ENCODE assay signal across 26 mouse cellular contexts in genomic region chr16:5035591-5035990, GRCm38 (mm10). TPM values are rescaled to one million over a fixed set of nuclear protein-coding genes. Genes with fewer than 3 reads are reported as not detected.
"Had no signal": no experiment of that assay in that cellular context is flagged by ENCODE, and none has a peak within 500 bp of the region (broad histone marks: within the 10 kb centered on the region; RNA-seq: fewer than 3 reads in every experiment).

No protein-coding gene starts in this region.

- H3K27ac ChIP-seq: lung, embryonic 15.5 days; macrophage; midbrain, embryonic 10.5 days; midbrain, embryonic 12.5 days; neural tube, embryonic 13.5 days; neural tube, embryonic 15.5 days had no signal

- DNase-seq: lung, adult 2 months; lung, postnatal 14 days; lung, postnatal 36 days; midbrain, embryonic 14.5 days; retina, postnatal 1 day; right cerebral cortex, adult 18-20 months; right cerebral cortex, postnatal 25 days; right cerebral cortex, postnatal 4 days; spleen, adult 18-20 months; thymus, adult 18-20 months; thymus, postnatal 14 days; thymus, postnatal 36 days had no signal

- H3K4me3 ChIP-seq: lung, embryonic 15.5 days; midbrain, embryonic 10.5 days; midbrain, embryonic 12.5 days; myocyte; neural tube, embryonic 13.5 days; neural tube, embryonic 15.5 days had no signal

- H3K4me1 ChIP-seq: lung, embryonic 15.5 days; midbrain, embryonic 10.5 days; midbrain, embryonic 12.5 days; neural tube, embryonic 13.5 days; neural tube, embryonic 15.5 days had no signal

- ATAC-seq: lung, postnatal 0 days; midbrain, embryonic 16.5 days had no signal

- H3K27me3 ChIP-seq: lung, embryonic 15.5 days; midbrain, embryonic 12.5 days; neural tube, embryonic 13.5 days; neural tube, embryonic 15.5 days had no signal

RNA-seq across cellular contexts. Expression of gene Smim22, which starts 28.5 kb away (rescaled TPM):
- total RNA-seq: megakaryocyte progenitor cell, adult 5-6 weeks; megakaryocyte-erythroid progenitor cell, adult 5-6 weeks had no signal
- polyA plus RNA-seq: macrophage; midbrain, embryonic 12.5 days; midbrain, embryonic 14.5 days; neural tube, embryonic 11.5 days; neural tube, embryonic 13.5 days had no signal

RNA-seq across cellular contexts. Expression of gene Sept12, which starts 37.9 kb away (rescaled TPM):
- total RNA-seq: megakaryocyte progenitor cell, adult 5-6 weeks; megakaryocyte-erythroid progenitor cell, adult 5-6 weeks had no signal
- polyA plus RNA-seq: lung, adult 2 months; macrophage; midbrain, embryonic 10.5 days; midbrain, embryonic 12.5 days; midbrain, embryonic 14.5 days; midbrain, embryonic 16.5 days; neural tube, embryonic 11.5 days; neural tube, embryonic 13.5 days; neural tube, embryonic 15.5 days; stomach, embryonic 14.5 days; stomach, embryonic 16.5 days had no signal
